Mouse (Mus musculus) heart, postnatal 4 days (tissue): ENCODE results near the gene Mbtps2. TPM values are rescaled to one million over a fixed set of nuclear protein-coding genes. Genes with fewer than 3 reads are reported as not detected.

ENCODE experiments used
- DNase-seq: peaks from one replicate; pipeline ENCODE4 v3.0.0; 2021
- total RNA-seq, 2 experiments: library from RNA; stranded (reverse); gene quantifications; 2 replicates each; pipeline ENCODE4 v1.2.3; 2021

The Mbtps2 gene
- 10 to 100 TPM; 17.8 to 17.9 TPM for total RNA-seq

DNA sequence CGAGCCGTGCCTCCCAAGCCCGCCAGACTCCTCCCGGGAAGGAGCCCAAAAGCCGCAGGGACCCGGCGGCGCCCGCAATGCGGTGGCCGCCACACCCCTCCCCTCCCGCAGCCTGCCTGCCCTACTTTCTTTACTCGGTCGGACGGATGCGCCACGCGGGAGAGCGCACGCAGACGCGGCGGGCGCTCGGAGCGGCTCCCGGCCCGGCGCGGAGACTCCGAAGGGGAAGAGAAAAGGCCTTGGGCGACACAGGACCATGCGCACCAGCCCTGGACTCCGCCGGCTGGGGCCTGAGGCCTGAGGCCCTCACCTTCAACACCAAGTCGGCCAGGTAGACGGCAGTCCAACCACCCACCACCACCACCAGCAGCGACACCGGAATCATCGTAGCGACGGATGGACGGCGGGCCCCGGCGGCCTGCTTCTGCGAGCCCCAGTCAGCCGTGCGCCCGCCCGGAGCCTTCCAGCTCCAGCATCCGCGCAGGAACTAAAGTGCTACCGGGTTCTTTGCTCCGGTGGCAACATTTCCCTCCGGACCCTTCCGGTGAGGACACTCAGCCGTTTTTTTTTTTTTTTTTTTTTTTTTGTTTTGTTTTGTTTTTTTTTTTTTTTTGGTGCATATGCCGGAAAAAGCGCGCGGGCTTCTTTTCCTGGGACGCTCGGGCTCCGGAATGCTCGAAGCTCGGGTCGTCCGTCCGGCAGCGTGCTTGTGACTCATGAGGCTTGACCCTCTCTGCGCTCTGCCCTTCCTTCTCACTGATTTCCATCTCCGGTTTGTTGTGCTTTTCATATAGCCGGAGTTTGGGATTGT, at the start of gene Mbtps2:
Gene Mbtps2 (minus strand): TSS at position 530 of the 811 bp plus-strand sequence.
- peak; percentile 73 for DNase-seq

DNA sequence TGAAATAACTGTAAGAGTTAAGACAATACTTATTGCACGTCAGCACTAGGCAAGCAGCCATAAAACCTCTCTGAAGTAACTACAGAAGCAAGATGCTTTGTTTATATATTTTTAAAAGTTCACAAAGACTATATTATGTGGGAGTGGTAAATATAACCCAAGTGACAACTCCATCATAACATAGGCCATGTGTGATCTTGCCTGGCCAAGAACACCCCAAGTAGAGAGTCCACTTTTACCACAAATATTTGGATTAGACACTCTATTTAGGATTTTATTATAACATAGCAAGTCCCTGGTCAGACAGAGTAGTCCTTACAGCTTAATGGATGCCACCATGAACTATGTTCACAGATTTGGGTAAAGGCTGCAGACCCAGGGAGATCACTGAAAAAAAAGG, 47.9 kb upstream of the Mbtps2 start:
- no peak for DNase-seq

DNA sequence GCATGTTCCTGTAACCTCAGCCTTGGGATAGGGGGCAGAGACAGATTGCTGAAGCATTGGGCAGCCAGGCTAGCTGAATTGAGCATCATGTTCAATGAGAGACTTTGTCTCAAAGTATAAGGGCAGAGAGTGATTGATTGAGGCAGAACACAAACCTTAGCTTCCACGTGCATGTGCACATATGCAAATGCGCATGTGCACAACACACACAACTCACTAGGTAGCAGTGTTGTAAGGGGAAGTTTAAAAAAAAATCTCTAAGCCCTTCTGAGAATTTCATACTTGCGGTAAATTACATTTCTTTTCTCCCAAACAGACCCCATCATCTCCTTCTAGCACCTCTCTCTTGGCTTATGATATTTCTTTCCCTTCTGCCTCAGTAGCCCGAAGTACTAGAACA, 46.2 kb upstream of the Mbtps2 start:
- DNase-seq: no peak

DNA sequence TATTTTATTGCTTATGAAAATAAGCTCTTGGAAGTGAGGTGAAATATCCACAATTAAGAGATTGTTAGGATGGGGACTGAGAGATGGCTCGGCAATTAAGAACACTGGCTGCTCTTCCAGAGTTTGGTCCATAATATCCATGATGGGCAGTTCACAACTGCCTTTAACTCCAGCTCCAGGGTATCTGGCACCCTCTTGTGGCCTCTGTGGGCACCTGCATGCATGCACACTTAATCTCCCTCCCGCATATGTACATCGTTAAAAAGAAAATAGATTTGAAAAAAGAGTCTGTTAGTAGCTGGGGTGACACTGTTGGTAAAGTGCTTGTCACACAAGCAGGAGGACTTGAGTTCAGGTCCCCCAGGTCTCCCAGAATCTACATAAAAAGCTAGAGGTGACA, 45.8 kb upstream of the Mbtps2 start:
- DNase-seq: peak; percentile 63

DNA sequence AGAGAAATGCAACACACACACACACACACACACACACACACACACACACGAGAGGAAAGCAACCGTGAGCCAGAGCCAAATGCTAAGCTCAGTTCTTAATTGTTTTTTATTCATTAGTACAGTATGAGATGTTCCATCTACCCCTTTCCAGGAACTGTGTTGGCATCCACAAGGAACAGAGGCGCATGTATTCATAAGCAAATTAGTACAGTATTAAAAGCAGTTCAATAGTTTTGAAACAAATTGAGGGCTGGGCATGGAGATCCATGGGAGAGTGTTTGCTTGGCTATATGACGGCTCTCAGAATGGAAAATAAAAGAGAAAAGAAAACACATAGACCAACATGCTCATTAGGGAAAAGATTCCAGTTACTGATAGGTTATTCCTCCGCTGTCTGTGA, 44.3 kb upstream of the Mbtps2 start:
- DNase-seq: no peak

DNA sequence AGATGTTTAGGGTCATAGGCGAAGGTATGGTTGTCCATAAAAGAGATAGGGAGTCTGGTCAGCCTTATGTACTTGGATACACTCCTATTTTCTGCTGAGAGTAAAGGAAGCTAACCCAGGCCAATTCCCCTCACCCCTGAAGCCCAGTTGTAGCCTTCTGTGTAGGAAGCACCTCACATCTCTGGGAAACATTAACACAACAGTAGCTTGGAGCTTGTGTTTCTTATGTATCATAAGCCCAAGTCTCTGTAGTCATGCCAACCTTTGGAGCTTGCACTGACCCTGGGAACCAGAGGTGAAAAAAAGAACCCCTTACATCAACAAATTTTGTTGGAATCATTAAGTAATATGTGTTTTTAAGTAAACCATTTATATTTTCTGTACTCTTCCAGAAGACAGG, 38.7 kb upstream of the Mbtps2 start:
- no peak for DNase-seq

DNA sequence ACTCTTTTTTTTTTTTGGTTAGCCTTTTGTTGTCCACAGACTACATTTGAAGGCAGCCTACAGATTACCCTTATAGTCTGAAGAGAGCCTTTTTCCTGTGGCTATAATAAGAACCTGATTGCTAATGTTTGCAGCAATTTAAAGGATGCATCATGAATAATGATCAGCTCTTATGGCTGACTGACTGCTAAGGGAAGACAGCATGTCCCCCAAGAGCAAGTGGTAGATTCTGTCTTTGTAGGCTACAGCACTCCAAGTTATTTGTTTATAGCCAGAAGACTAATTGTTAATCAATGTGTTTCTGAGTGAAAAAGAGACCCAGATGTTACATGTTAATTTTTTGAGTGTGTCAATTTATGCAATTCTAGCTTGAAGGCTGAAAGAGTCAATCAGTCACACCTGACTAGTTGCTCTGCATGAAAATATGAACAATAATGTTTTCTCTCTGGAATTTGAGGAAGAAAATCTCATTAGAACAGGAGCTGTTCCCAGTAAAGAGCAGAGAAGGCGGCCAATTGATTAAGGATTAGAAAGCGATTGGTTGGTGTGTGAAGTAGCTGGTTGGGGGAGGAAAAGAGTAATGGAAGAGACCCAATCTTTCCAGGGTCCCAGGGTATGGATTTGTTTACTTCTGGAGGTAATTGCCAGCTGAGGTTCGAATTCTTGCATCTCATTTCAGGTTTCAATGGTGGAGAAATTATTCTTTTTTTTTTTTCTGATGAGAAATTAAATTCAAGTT, 35.3 kb upstream of the Mbtps2 start:
- no peak for DNase-seq

DNA sequence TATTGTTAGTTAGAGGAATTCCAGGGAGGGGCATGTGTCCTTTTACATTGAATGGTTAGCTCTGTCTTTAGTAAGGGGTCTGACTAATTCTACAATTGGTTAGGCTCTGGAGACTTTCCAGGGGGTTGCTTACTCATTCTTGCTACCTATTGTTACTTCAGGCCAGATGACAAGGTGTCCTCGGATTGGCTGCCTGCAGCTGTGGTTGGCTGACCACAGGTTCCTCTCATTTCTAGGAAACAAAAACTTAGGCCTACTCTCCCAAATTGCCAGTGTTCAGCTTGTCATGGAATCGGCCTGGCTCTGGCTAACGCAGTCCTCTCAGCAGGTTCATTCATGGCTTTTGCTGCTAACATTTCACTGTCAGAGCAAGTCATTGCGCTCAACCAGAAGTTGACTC, 31.8 kb upstream of the Mbtps2 start:
- DNase-seq: no peak

DNA sequence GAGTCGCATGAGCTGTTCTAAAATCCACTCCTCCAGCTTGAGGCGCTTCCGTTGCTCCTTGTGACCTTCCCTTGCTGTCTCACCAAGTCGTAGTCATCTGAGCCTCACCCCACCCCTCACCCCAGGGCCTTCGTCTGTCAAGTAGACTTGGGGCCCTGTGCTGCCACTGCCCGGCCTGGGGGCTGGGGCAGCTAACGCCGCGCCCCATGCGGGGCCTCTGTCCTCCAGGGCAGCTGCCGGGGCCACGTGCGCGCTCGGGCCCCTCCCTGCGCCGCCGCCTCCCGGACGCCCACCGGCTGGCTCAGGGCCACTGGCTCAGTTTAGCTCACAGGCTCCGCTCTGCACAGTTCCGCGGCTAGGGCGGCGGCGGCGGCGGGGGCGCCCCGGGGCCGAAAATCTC, 14.4 kb upstream of the Mbtps2 start:
- DNase-seq: no peak

DNA sequence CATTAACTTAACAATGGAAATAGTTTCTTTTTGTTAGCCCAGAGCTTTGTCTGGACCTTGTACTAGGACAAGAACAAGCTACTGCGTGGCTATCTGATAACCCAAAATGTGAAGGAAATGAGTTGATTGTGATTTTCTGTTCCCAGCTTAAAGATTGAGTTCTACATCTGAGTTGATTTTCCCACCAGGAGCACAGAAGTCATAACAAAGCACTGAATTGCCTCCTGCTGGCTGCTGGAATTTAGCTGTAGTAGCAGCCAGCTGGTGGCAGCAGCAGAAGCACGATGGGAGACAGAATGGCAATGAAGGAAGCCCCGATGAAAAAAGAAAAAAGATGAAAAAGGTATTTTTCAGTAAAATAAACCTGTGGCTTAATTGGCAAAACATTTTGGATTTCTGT, 2.9 kb upstream of the Mbtps2 start:
- peak; percentile 22 for DNase-seq

DNA sequence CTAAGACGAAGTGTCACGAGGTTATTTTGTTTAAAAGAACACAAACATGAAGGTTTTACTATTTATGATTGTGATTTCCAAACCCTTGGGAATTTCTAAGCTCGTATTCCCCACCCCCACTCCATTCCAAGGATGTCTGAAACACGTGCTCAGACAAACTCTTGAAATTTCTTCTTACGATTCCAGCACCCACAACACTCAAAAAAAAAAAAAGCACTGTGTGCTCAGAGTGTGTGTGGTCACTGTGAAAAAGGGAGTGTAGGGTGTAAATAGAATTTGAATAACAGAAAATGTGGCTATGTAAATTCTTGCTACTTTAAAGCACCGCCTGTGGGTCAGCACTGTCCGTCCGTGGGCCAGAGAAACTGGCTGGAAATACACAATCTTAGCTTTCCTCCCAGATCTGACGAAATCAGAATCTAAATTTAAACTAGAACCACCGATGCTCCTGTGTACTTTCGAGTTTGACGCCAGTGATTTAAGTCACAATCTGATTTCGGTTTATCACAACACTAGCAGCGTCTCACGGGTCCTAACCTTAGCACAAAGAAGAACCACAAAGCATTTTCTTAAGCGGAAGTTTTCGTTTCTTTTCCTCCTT, 830 bp downstream of the Mbtps2 start:
- DNase-seq: no peak

DNA sequence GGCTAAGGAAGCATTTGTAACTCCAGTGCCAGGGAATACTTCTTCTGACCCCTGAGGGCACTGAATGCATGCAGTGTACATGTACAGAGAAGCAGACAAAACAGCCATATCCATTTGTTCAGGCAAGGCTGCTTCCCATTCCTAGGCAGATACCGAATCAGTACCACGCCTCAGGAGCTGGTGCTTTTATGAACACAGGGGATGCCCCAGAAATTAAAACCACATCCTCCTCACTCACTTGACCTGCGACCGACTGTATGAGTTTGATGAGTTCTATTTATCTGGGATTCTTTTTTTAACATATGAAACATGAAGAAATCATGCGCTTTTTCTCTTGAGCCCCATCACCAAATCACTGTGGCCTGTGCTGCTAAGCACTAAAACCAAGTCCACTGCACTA, 1.7 kb downstream of the Mbtps2 start:
- no peak for DNase-seq

DNA sequence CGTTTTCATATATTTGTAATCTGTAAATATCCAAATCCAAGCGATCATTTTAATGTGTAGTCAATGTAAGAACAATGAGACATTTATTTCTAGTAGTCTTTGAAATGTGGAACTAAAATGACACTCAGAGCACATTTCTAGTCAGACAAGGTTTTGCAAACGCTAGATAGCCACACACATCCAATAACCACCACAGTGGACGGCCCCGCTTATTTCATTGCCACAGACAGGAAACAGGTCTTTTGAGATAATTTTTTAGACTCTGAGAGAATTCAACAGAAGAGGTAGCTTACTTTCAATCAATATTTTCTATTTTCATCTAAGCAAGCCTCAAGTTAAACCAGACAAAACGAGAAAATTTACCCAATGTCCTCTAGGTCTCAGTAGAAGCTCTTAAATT, 2.6 kb downstream of the Mbtps2 start:
- no peak for DNase-seq

DNA sequence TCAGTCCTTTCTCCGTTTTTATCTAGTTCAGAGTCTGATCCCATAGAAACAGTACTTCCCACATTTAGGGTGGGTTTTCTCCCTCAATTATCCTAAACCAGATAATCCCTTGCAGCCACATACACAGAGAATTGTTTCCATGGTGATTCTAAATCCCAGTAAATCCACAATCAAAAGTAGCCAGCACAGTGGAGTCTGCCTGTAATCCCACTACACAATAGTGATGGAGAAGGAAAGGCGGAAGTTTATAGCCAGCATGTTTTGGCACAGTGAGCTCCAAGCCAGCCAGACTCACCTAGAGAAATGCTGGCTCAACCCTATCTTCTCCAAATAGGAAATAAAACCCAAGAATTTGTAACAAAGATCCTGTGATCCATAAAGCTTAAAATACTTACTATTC, 3.9 kb downstream of the Mbtps2 start:
- no peak for DNase-seq

DNA sequence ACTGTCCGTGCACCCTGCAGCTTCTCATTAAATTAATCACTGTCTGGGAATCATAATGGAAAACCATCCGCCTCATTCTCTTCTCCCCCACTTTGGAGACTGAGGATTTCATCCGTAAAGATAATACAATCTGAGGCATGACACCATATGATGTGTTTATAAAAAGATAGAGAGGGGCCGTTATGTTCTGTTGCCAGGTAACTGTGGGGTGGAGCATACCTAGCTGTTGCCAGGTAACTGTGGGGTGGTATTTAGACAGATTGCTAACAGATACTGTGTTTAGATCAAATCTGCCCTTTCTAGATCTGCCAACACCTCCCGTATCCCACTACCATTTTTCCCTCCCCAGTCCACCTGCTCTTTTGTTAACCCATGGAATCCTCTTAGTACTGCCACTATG, 11.5 kb downstream of the Mbtps2 start:
- no peak for DNase-seq

DNA sequence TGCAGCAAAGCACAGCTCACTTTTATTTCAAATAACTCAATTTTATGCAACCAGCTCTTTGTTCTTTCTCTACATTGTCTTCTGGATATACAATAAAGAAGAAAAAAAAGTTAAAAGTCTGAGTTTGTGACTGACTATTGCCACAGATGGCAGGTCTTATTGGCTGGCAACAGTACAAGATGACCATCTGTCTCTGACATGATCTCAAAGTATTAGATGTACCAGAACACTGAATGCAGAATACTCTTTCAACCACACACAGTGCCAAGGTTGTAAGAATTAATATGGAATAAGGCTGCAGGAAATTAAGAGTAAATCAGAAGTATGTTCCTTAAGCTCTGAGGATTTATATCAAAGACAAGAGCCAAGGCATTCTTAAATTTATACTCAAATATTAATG, 12.1 kb downstream of the Mbtps2 start:
- no peak for DNase-seq

DNA sequence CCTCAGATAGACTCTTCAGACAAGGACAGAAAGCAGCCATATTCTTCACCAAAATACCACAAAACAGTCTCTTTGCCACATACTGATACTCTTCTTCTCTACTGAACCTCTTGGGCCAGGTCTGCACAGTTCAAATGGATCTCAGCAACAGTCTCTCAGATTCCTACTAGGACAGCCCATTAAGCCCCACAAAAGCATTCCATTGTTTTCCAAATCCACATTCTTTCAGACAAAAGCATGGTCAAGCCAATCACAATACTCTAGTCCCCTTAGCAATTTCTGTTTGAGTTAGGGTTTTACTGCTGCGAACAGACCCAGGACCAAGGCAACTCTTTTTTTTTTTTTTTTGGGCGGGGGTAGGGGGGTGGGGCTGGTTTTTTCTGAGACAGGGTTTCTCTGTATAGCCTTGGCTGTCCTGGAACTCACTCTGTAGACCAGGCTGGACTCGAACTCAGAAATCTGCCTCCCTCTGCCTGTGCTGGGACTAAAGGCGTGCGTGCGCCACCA, 19.4 kb downstream of the Mbtps2 start:
- no peak for DNase-seq

DNA sequence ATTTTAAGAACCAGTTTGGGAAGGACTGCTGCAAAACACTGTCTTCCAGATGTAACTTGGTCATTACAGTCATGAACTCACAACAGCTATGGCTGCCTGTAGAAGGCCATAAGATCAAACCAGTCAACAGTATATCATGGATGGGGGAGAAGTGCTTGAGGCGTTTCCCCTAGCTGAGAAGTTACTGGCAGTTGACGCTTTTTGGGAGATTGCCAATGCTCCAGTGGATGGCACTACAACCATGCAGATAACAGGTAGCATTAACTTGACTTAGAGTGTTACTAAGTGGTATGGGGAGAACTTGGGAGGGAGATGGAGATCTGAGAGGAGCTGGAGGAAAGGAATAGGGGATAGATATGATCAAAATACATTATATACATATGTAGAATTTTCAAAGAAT, 23.8 kb downstream of the Mbtps2 start:
- DNase-seq: no peak

DNA sequence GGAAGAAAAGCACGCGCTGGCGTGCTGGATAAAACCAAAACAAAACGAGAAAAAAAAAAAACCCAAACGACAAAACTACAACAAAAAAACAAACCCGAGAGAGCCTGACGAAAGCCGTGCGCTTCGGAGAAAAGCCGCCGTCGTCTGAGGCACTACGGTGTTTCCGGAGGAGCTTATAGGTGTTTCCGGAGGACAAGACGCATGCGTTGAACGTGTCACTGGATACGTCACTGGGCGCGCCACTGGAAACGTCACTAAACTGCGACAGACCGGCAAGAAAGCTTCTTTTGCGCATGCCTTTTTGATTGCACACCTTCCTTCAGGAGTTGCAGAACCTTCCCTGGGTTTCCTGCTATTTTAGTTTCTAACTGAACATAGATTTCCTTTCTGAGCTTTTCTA, 29.7 kb downstream of the Mbtps2 start, which contains the start of gene Yy2:
Gene Yy2 (minus strand): TSS at position 146 of the 400 bp plus-strand sequence.
- no peak for DNase-seq

DNA sequence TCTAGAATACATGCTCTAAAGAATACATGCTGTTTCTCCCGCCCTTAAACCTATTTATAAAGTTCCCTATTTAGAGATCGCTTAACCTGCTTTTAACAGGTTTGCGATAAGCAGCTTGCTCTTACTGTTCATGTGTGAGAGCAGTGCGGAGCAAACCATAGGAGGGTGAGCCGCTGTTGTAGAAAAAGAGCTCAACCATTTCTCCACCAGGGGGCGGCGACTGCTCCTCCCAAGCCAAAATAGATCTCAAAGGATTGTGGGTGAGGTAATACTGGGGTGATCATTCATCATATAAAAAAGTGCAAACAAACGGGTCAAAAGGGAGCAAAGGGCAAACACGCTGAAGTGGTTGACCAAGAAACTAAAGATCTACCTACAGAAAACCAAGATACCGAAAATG, 34.7 kb downstream of the Mbtps2 start:
- DNase-seq: no peak

DNA sequence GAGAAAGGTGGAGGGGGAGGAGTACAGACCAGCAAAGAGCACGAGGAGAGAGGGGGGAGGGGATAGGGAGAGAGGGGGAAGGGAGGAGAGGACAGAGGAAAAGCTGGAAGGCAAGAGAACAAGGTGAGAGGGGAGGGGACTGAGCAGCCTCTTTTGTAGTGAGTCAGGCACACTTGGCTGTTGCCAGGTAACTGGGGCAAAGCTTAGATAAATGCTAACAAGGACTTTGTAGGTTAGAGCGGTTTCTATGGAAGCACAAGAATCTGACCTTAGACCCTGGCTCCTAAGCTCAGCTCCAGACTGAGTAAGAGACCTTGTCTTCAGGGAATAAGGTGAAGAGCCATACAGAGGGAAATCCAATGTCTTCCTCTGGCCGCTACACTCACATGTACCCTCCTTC, 51.4 kb downstream of the Mbtps2 start:
- DNase-seq: no peak

DNA sequence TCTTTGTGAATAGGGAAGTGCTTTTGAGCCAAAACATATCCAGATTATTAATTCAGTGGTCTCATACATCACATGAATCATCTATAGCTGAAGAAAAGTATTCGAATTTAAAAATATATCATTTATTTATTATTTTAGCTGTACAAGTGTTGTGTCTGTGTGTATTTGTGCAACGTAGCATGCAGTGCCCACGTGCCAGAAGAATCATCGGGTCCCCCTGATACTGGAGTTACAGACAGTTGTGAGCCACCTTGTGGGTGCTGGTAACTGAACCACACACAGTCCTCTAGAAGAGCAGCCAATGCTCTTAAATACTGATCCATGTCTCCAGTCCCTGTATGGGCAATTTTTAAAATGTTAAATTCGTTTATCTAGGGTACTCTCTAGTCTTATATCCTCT, 92.1 kb downstream of the Mbtps2 start:
- no peak for DNase-seq

DNA sequence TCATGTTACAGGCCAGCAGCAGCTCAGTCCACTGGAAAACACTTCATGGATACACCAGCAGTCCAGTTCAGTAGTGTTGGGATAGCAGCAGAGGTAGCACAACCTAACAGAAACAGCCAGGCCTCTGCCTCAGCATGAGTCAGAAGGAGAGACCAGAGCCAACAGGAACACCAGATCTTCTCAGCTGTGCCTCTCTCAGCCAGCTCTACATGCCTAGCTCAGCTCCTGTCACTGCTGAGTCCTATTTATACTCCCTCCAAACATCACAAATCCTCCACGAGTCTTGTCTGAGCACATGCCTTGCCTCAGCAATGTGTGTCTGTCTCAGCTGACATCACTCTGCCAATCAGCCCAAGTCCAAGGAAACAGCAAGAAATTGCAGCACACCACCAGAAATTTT, 94.0 kb downstream of the Mbtps2 start:
- DNase-seq: no peak

DNA sequence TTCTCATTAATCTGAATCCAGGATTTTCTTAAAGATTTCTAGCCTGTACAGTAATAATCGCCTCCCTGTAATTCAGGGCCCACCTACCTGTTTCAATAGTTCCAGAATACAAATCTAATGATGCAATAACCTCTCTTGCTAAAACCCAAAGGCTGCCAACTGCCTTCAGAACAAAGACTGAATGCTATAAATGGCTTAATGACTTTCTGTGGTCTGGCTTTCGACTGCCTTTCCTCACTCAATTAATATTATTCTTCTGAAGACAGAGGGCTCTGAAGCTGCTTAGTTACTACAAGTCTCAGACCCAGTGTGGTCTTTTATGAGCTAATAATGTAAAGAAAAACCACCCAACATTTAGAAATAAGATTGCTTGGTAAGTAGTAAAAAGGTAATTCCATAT, 96.6 kb downstream of the Mbtps2 start:
- no peak for DNase-seq
